Mouse (Mus musculus) adrenal gland, postnatal 25 days (tissue): Measurements from ENCODE around the gene Ankrd55. TPM values are rescaled to one million over a fixed set of nuclear protein-coding genes. Genes with fewer than 3 reads are reported as not detected.

Source experiments
- DNase-seq: peaks from one replicate; pipeline ENCODE4 v3.0.0; 2021; ENCODE audit warnings: mixed read lengths
- total RNA-seq: library from RNA; stranded (reverse); gene quantifications from 2 replicates; pipeline ENCODE4 v1.2.3, GENCODE M21; 2021

Gene Ankrd55
- total RNA-seq, 1 experiment from 2014 or later = 23.4 TPM

DNA sequence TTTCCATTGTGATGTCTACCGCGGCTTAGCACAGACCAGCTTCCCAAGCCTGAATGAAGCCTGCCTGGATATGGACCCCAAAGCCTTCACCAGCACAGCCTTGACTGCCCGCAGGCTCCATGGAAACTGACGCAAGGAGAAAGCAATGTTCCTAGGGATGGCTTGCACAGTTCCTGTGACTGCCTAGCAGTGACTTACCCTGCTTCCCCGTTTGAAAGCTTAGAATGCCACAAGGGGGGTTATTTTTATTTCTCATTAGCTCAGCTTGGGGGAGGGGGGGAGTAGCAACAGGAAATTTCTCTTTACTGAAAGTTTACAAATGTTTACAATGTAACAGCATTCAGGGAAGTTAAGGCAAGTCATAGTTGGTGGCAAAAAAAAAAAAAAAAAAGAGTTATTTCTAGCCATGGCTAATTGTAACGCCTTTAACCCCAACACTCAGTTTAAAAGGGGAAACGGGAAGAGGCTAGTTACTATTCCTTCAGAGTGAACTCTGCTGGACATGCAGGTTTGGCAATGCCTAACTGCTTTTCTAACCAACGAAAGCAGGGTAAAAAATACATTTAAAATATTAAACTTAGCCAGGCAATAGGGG lies 56.1 kb downstream of the Ankrd55 start:
- DNase-seq = no peak

DNA sequence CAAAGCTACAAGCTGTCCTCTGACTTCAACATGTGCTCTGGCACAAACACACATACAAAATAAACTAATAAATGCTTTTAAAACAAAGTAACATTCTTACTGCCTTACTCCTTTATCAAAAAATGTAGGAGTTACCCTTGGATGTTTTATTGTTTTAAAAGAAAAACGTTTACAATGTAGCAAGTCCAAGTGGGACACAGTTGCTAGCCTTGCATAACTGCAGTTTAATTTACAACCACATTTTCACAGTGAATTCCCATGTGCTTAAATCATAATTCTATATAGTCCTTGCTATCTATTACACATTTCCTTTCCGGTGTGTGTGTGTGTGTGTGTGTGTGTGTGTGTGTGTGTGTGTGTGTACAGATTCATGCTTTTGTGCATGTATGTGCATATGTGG lies 57.3 kb downstream of the Ankrd55 start:
- no peak for DNase-seq

DNA sequence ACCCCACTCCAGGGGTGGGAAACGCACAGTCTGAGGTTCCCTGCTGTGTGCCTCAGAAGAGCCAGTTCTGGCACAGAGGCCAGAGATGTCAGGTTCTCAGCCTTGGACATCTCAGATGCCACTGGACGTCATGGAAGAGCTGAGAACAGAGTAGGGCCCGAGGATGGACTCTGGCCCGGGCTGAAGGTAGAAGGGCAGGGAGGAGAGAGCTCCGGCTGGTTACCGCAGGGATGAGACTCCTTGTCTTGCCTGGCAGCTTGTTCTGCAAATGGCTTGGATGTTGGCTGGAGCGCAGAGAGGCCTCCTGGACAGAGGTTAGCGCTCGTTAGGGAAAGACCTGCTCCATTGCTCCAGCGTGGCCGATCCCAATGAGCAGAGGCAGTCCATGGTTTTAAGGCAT lies 57.8 kb downstream of the Ankrd55 start:
- DNase-seq = no peak

DNA sequence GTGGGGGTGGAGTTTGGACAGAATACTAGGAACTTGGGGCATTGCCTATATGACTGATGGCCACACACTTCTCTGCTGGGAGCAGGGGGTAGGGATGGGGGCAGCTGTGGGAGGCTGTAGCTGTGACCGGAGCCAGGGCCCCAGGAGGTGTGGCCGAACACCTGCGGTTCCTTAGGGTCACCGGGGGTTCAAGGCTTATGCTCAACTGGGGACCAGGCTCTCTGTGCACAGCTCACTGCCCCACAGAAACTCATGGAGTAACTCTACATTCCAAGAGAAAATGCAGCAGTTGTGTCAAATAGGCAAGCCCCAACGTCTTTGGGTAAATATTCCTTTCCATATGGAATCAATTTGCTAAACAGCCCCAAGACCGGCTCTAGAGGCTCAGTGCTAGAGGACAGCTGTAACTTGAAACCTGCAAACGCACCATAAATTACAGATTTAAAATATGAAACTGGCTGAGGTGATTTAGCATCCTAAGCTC lies 58.5 kb downstream of the Ankrd55 start:
- no peak for DNase-seq

DNA sequence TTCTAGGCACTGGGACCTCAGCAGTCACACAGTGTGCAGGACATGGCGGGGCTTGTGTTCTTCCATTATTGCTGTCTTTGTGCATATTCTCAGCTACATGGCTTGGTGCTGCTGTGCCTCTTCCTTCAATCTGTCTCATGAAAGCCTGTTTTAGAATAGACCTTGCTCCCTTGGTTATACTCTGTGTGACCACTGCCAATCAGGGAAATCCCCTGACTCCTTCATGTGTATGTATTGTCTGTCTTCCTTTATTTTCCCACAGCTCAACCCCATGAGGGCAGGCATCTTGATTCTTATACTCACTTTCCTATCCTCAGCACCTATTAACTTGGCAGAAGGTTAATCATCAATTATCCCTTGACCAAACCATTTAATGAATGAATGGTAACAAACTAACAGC lies 60.0 kb downstream of the Ankrd55 start:
- no peak for DNase-seq

DNA sequence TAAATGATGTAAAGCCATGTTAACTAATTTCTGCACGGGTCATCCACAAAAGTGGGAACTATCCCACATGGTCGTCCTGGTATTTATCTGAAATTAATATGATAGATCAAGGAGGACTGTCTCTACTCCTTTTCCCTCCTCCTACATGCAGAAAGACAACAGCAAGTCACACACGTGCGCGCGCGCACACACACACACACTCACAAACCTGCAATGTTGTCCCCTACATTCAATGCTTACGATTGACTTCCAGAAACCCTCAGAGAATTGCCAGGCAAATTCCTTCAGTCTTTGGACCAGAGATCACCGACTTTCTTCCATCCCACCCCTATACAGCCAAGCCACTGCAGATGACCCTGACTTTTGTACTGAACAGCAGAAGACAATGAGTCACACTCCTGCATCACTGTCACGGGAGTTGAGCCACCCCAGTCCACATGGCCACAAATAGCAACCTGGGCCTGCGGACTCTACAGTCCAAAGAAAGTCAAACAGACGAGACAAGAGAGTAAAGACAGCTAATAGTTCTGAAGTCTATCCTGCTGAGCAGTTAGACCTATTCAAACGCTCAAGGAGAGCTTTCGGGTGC lies 60.7 kb downstream of the Ankrd55 start:
- DNase-seq = peak; percentile 38

DNA sequence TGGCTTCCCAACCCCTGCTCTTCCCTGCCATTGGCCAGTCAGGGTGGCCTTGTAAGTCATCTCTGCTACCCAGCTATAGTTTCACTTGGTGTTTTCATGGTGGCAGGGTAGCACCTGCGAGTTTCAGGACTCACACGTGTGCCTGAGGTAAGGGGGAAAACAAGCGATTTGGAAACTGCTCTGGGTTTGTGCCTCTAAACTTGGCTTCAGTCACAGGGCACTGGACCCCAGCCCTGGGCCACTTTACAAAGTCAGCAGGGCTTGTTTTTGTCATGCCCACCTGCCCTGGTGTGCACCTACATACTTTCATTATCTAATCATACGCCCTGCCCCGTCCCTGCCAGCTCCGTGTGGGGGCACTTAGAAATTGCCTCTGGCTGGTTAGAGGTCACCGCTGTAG lies 61.2 kb downstream of the Ankrd55 start:
- no peak for DNase-seq

DNA sequence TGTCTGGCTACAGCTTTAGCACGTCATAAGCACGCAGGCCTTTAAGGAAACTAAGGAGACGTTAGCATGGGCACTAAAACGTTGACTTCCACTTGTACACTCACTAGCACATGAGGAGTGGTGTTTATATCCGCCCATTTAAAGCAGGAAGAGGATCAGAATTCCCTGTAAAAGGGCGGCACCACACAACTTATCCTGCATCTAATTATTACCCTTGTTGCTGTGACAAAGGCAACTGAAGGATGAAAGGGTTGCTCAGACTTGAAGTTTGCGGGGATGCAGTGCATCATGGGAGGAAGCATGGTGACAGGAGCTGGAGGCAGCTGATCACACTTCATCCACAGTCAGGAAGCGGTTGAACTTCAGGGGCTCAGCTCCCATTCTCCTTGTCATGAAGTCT lies 63.7 kb downstream of the Ankrd55 start:
- DNase-seq = no peak

DNA sequence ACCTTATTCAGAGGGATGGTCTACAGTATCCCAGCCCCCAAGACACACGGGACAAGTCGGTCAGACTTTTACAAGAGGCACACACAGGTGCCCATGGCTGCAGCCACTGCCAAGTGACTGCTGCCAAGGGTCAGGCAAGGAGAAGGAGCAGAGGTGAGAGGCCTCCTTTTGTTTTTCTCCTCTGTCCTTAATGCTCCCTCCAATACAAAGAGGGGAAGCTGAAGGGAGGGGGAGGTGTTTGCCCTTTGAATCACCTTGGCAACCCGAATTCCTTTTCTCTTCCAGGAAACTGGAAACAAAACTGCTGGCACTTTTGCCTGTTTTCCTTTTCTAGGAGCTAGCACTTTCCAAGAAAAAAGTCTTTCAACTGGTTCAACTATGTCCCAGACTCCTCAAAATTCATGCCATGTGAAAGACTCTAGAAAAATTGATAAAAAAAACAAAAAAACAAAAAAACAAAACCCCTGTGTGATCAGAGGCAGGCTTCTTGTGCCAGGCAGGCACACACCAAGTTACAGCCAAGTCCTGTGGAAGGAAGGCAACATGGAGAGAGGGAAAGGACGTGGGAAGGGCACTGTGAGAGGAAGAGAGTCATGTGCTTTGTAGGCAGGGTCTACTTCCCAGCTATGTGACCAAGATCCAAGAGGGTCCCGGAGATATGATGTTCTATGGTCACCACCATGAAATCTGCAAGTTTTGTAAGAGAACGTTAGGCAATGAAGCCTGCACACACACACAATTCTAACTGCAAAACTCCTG lies 66.0 kb downstream of the Ankrd55 start:
- DNase-seq = no peak

DNA sequence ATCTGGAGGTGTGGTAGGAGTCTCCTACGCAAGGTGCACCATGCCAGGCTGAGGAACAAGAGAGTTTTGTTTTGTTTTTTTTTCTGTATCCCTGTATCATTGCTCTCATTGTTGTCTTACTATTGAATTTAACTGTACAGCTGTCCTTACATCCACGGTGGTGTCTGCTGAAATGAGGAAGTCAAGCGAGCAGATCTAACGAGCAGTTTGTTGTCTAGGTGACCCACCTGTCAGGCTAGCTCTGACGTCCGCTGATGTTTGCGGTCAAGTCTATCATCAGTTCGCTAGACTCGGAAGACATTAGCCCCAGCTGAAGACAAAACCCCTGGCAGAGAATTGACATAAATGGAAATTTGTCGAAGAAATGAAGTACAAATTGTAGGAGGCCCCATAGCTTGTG lies 66.7 kb downstream of the Ankrd55 start:
- no peak for DNase-seq

DNA sequence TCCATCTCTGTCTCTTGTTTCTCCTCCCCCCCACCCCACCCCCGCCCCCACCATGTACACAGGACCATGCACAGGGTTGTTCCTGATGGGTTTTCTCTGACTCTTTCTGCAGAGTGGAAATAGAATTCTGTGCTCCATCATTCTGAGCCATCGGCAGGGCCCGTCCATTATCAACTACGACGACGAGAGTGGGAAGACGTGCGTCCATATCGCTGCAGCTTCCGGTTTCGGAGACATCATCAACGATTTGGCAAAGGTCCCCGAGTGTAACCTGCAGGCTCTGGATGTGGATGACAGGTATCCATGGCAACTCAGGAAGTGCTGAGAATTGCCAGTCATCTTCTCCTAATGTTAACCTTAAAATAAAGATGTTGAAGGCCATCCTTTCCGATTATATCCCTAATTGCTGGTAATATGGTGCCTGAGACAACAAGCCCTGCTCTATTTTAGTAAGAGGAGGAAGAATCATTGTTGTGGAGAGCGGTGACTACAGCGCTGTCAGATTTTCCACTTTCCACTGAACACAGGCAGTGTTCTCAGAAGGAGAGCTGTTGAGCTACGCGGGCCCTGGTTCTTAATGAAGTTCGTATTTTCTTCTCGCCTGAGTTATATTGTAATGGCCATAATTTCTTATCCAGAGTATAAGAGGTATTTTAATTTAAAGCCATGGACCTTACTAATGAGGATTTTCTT lies 67.7 kb downstream of the Ankrd55 start:
- no peak for DNase-seq

DNA sequence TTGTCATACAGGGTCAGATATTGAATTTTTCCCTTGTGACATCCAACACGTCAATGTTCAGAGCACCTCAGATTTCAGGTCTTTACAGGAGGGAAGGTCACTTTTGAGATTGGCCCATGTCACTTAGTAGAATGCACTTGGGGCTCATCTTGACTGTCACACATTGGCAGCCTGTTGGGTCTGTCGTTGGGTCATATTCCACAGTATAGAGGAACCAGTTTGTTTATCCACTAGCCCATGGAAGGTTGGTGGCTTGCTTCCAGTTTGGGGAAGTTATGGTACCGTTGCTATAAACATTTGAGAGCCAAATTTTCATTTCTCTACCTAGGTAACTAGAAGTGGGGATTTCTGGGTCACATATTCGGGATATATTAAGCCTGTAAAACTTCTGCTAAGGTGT lies 73.3 kb downstream of the Ankrd55 start:
- no peak for DNase-seq

DNA sequence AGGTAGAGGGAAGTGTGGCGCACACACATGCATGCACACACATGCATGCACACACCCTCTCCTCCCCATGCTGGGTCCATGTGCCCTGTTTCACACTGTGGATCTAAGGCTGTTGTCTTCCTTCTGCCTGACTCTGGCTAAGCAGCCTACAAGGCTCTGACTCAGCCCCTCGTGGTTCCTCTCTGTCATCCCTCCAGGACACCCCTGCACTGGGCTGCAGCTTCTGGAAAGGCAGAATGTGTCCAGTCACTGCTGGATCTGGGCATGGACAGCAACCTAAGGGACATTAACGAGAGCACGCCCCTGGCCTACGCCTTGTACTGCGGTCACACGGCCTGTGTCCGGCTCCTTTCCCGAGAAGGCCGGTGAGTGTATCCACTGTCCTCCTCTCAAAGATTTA lies 75.0 kb downstream of the Ankrd55 start:
- DNase-seq = peak; percentile 50

DNA sequence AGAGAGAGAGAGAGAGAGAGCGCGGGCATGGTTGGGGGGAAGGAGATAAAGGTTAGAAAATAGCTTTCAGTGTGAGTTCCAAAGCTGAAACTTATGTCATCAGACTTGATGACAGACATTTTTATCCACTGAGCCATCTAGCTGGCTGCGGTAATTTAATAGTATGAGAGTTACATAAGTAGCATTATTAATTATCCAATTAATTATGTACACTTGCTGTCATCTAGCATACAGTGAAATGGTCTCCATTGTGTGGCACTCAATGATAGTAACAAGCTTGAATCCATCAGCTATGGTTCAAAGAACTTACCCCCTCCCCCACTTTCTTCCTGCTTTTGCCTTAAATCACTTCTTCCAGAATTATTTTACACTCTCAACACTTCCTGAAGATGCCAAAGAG lies 75.5 kb downstream of the Ankrd55 start:
- DNase-seq = no peak

DNA sequence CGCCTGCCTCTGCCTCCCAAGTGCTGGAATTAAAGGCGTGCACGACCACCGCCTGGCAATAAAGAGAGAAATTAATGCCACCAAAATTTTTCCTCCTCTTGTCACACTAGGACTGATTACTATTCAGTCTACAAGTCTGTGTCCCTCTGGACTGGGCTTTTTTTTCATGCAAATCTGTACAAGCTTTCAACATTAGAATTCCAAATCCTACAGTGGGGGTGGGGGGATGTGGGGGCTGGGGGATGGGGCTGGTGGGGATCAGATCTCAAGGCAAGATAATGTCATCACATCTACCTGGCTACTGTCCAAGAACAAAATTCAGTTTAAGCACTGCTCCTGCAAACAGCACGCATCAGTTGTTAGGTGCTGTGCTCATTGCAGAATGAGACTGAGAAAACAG lies 76.4 kb downstream of the Ankrd55 start:
- no peak for DNase-seq

DNA sequence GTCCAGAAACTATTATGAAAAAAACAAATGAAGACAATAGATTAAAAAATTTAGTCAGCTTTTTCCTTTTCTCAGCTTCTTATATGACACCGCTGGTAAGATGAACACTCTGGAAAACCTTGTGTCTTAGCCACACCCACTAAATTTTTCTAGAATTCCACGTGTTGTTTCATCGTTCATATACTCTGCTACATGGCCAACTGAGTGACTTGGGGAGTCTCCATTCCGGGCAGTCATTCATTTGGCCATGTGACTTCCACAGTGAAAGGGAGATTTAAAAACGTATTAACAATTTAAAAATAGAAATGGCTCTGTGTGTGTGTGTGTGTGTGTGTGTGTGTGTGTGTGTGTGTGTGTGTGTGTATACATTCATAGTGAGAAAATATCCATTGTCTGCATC lies 77.1 kb downstream of the Ankrd55 start:
- no peak for DNase-seq

DNA sequence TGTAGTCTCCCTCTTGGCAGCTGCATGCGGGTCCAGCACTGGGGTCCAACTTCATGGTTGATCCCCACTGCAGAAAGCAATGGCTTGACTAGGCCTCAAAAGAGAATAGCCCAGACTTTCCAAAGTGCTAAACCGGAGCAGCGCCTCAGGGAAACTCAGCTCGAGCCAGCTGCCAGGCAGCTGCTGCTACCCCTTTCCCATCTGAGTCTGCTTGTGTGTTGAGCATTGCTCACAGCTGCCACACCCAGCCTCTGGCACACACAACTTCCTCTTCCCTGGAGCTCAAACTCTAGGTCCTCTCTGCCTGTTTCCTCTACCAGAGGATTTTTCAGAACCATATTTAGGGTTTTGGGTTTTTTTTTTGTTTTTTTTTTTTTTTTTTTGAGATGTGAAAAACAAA lies 77.5 kb downstream of the Ankrd55 start:
- DNase-seq = no peak

DNA sequence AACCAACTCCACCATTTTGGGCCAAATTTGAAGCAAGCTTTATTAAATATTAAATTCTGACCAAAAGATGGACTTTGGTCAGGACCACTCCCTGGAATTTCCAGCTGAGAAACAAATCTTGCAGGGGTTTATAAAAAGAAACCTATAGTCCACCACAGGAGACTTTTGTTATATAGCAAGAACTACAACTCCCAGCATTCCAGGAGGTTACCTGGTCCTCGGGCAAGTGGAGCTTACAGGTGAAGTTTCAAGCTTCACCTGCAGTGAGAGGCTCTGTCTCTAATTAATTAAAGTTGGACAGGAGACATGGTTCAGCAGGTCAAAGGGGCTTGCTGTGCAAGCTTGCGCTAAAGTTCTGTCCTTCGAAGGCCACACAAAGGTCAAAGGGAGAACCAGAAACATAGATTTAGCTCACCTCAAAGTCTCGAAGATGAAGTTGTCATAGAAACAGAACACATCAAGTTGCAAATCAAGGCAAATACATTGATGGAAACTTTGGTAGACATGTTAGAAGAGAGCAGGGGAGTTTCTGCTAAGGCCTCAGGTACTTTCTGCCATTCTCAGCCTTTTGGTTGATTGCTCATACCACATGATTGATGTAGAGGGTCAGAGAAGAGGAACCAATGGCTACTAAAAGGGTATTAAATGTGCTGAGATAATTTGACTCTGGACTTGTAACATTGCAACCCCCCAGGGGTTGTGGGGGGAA lies 78.2 kb downstream of the Ankrd55 start:
- no peak for DNase-seq

DNA sequence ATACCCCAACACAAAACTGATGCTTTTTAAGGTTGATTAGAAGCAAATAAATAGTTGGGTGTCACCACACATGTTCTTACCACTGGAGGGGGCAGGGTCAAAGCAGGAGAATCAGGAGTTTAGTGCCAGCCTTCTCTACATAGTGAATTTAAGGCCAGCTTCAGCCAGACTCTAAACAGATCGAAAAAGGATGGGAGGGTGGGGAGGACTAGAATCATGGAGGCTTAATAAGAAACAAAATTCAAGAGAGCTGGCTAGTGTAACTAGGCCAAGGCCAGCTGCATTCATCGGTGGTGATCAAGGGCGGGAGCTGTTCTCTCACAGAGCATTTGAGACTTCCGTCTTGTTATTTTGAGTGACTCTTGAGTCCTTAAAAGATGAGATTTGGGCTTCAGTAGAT lies 83.5 kb downstream of the Ankrd55 start:
- no peak for DNase-seq

DNA sequence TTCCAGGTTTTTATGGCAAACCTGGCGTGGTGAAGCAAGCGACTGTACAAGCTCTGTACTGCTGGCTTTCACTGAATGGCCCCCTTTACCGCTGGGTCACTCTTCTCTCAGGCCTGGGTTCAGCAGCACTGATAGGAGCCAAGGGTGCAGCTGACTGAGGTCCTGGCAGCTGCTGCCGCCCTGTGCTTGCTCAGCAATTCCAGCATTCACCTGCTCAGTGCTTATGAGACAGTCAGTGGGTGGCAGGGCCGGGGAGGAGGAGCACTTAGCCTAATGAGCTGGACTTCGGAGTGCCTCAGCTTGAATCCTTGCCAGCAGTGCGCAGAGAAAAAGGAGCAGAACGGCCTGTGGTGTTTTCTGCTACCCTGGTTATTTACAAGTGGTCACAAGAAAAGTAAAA lies 87.5 kb downstream of the Ankrd55 start:
- DNase-seq = peak; percentile 48

DNA sequence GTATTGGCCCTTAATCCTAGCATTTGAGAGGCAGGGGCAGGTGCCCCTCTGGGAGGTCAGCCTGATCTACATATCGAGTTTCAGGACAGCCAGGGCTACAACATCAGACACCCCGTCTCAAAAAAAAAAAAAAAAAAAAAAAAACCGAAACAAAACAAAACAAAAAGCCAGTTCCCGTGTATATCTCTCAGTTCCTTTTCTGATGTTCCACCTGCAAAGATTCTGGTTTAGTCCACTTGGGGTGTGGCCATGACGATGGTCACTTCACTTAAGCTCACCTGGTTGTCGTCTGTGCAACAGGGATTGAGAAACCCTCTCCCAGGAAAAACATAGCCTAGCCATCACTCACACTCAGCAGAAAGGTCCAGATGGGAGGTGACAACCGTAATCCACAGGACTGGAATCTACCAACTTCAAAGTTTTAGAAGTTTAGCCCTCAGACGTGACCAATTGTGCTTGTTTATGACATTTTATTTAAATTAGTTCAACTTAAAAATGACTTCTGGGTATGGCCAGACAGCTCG lies 90.6 kb downstream of the Ankrd55 start:
- DNase-seq = no peak

DNA sequence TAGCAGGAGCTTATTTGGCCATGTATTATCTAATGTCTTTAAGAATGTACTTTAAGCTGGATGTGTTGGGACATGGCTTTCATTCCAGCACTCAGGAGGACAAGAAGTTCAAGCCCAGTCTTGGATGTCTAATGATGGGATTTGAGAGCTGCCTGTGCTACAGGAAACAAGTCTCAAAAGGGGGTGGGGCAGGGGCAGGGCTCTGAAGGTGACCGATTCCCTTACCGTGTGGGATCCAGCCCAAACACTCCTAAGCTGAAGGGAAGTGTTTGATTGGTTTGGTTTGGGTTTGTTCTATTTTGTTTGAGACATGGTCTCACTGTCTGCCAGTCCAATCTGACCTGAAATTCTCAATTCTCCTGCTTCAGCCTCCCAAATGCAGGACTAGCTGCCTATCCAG lies 93.2 kb downstream of the Ankrd55 start:
- no peak for DNase-seq
